ENCODE assay signal across 8 mouse cellular contexts in genomic region chr7:112680498-112681251, GRCm38 (mm10). TPM values are rescaled to one million over a fixed set of nuclear protein-coding genes. Genes with fewer than 3 reads are reported as not detected.
DNase-seq lines count a peak whose midpoint lies in the region; ATAC-seq and TF ChIP-seq lines count a peak whose summit lies in the region.

No protein-coding gene starts in this region.

- intact Hi-C loops in heart, postnatal 14 days (cut with DNase I) = loop anchor here (1.0 to 5.0 kb wide), 3 partner anchors 16 to 186 kb away; no protein-coding TSS in a partner anchor

- H3K79me3 ChIP-seq in C2C12 (ENCODE audit: low read depth) = peaks cover 57% of the 10 kb centered on the region

- H3ac ChIP-seq in C2C12 (ENCODE audit: control insufficient read depth, insufficient read length, low read depth) = peak overlapping the region; percentile 70

- under 1% methylated on average over 22 of the region's 22 CpGs for WGBS in embryonic facial prominence, embryonic 15.5 days

- peak; percentile 41 for DNase-seq in adrenal gland, adult 8-10 months
- DNase-seq in heart, postnatal 14 days = peak; percentile 44 to 47
- peak; percentile 55 to 59 for DNase-seq in kidney, postnatal 36 days
- DNase-seq in lung, postnatal 10 days = peak; percentile 47
- DNase-seq in skeletal muscle tissue, adult 2 months (ENCODE audit: low read depth, low spot score) = peak; percentile 58
- no peak for DNase-seq in spleen, adult 12 weeks (ENCODE audit: low spot score)

- no peak for TF ChIP-seq CTCF in C2C12 (IDR thresholded peaks at IDR 0.05; ENCODE audit: control insufficient read depth, insufficient read depth, insufficient read length)

- ATAC-seq in embryonic facial prominence, embryonic 15.5 days (ENCODE audit: insufficient number of reproducible peaks, low FRiP score, low TSS enrichment, low read depth) = no peak

- peak overlapping the region; percentile 72 for H3K4me3 ChIP-seq in C2C12 (ENCODE audit: insufficient read depth, poor library complexity, severe bottlenecking)
- peak overlapping the region; percentile 85 for H3K4me3 ChIP-seq in embryonic facial prominence, embryonic 15.5 days (replicated peaks)

- no peaks in the 10 kb centered on the region for H3K27me3 ChIP-seq in C2C12 (ENCODE audit: control insufficient read depth, insufficient read depth, insufficient read length)
- H3K27me3 ChIP-seq in embryonic facial prominence, embryonic 15.5 days = no peaks in the 10 kb centered on the region

- H3K27ac ChIP-seq in embryonic facial prominence, embryonic 15.5 days (replicated peaks) = peak overlapping the region; percentile 99

- peaks cover 41% of the 10 kb centered on the region for H3K4me1 ChIP-seq in embryonic facial prominence, embryonic 15.5 days

- peaks cover 64% of the 10 kb centered on the region for H3K79me2 ChIP-seq in C2C12 (ENCODE audit: control insufficient read depth, insufficient read depth)

- H3K36me3 ChIP-seq in C2C12 (ENCODE audit: control insufficient read depth, insufficient read depth) = peaks cover 14% of the 10 kb centered on the region
- H3K36me3 ChIP-seq in embryonic facial prominence, embryonic 15.5 days = no peaks in the 10 kb centered on the region

- no peaks in the 10 kb centered on the region for H3K9me3 ChIP-seq in embryonic facial prominence, embryonic 15.5 days (replicated peaks)

- peak overlapping the region; percentile 90 for H3K9ac ChIP-seq in embryonic facial prominence, embryonic 15.5 days

- peak overlapping the region; percentile 74 for H3K4me2 ChIP-seq in embryonic facial prominence, embryonic 15.5 days (replicated peaks)

TF ChIP-seq in C2C12, 6 proteins besides CTCF, POLR2A, EP300 and RAD21:
- TF ChIP-seq MAX (IDR thresholded peaks at IDR 0.05) (no peak), MYOG (IDR thresholded peaks at IDR 0.05; ENCODE audit: control insufficient read depth, extremely low read depth, insufficient read length) (no peak), MYOD1 (IDR thresholded peaks at IDR 0.05; ENCODE audit: control insufficient read depth, insufficient read length, low read depth) (no peak), USF1 (IDR thresholded peaks at IDR 0.05; ENCODE audit: low read depth) (no peak), CEBPB (IDR thresholded peaks at IDR 0.05; ENCODE audit: low read depth) (no peak), FOSL1 (IDR thresholded peaks at IDR 0.05; ENCODE audit: insufficient read depth, low read length, poor library complexity, severe bottlenecking) (no peak)

RNA-seq across cellular contexts. Expression of gene Tead1, which starts 1.6 kb away (rescaled TPM):
- 25.1 TPM for polyA plus RNA-seq in C2C12 (2012; fragmentation: generic; extraction: Trizol)
- total RNA-seq in adrenal gland, adult 8-10 months (2022) = 10 to 100 TPM; 73.4 to 82.7 (median 78.7) TPM
- 28.8 and 32.6 TPM in 2 replicates for polyA plus RNA-seq in embryonic facial prominence, embryonic 15.5 days (2015; fragmentation: Nextera tagmentation; extraction: Ambion mirVana)
- total RNA-seq in heart, postnatal 14 days (2021) = 100 to 1,000 TPM; 147 to 154 TPM
